Mouse (Mus musculus): ENCODE data around the gene Fos. TPM values are rescaled to one million over a fixed set of nuclear protein-coding genes. Genes with fewer than 3 reads are reported as not detected.

The Fos gene
- polyA plus RNA-seq, 1 experiment: 12.1 TPM

DNA sequence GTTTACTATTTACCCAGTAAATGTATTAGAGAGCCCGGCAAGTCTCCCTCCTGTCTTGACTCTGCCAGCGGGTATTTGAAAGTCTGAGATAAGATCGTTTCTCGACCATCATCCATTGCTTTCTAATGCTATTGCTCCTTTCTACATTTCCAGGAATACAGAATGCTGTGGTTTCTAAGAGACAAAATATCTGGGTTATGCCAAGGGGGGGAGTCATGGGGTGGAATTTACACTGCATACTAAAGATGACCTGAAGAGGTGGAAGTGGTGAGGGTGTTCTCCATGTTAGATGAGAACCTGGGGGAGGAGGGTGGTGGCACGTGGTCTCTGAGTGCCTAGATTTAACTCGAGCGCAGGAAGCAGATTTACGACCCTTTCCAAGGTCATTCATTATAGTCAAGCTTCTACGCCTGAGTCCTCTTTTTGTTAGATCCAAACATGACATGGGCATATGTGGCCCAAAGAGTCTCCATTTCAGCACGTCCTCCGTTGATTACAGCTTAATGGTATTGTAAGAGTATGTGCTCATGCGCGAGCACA lies 16.7 kb upstream of the Fos start:
- Histone ChIP-seq H3K27ac (ENCODE audit: control insufficient read depth, insufficient read depth, low read length) (no peak overlapping the region), H3K27me3 (ENCODE audit: control insufficient read depth, insufficient read depth, low read length) (no peaks in the 10 kb centered on the region), H3K36me3 (ENCODE audit: control insufficient read depth, insufficient read depth, low read length) (no peaks in the 10 kb centered on the region), H3K4me1 (replicated peaks; ENCODE audit: control insufficient read depth, insufficient read depth, low read length) (peaks cover 16% of the 10 kb centered on the region), H3K4me3 (ENCODE audit: control insufficient read depth, insufficient read depth, low read length) (no peak overlapping the region)
- TF ChIP-seq POLR2A (IDR thresholded peaks at IDR 0.05; ENCODE audit: control insufficient read depth, extremely low read depth, insufficient read depth, low read length, poor library complexity) (no peak), CTCF (IDR thresholded peaks at IDR 0.05; ENCODE audit: borderline replicate concordance, control insufficient read depth, extremely low read depth, insufficient read depth, low read length, poor library complexity) (no peak)
- no peak for DNase-seq
- WGBS: 39% methylated on average over 13 of the region's 13 CpGs

DNA sequence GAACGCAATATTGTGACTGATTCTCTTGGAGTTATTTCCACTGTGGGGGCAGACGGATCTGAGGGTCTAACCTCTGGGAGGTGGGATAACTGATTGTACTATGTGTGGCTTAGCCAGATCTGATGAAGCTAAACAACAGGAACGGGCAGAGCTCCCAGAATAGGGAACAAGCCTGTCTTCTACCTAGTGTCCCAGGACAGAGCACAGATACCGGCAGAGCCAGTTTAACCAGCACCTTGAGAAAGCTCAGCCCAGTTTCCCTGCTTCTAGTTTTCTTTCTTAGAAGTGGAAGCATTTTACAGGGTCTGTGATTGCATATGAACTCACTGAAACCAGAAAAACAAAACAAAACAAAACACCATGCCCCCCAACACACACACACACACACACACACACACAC lies 13.9 kb upstream of the Fos start:
- no peaks in the 10 kb centered on the region for H3K27me3 ChIP-seq (ENCODE audit: control insufficient read depth, insufficient read depth, low read length)
- no peak for DNase-seq
- peaks cover 12% of the 10 kb centered on the region for H3K4me1 ChIP-seq (replicated peaks; ENCODE audit: control insufficient read depth, insufficient read depth, low read length)
- H3K36me3 ChIP-seq (ENCODE audit: control insufficient read depth, insufficient read depth, low read length): no peaks in the 10 kb centered on the region
- H3K4me3 ChIP-seq (ENCODE audit: control insufficient read depth, insufficient read depth, low read length): no peak overlapping the region
- TF ChIP-seq CTCF (IDR thresholded peaks at IDR 0.05; ENCODE audit: borderline replicate concordance, control insufficient read depth, extremely low read depth, insufficient read depth, low read length, poor library complexity) (no peak), POLR2A (IDR thresholded peaks at IDR 0.05; ENCODE audit: control insufficient read depth, extremely low read depth, insufficient read depth, low read length, poor library complexity) (no peak)
- 94% methylated on average over 4 of the region's 4 CpGs for whole genome bisulfite sequencing
- no peak overlapping the region for H3K27ac ChIP-seq (ENCODE audit: control insufficient read depth, insufficient read depth, low read length)

DNA sequence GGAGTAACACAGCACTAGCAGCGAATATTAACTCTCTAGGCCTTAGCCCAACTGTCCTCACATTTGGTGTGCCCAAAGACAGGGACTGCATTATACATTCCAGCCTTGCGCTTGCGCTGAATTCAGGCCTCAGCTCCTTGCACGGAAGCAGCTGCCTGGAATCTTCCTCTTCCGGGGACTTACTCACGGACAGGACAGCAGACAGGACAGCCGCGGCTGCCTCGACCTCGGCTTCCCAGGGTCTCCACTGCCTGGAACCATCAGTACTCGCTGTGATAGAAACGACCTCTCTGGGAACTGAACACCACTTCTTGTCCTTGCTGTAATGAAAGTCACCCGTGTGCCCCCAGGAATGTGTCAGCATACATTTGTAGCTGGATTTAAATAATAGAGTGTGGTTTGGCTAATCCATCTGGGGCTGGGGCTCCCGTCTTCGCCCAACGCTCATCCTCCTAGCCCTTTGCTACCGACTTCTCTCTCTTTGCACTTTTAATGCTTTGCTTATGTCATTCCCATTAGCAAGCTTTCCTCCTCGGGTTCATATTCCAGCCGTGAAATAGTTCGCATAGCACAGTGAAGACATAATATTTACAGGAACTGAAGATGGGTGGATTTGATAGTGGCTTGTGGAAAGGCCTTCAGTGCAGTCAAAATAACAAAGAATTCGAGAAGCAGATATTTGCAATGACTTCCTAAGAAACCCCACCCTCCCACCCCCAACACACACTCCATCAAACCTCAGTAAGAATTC lies 11.6 kb upstream of the Fos start:
- Histone ChIP-seq H3K4me3 (ENCODE audit: control insufficient read depth, insufficient read depth, low read length) (no peak overlapping the region), H3K27ac (ENCODE audit: control insufficient read depth, insufficient read depth, low read length) (no peak overlapping the region), H3K27me3 (ENCODE audit: control insufficient read depth, insufficient read depth, low read length) (no peaks in the 10 kb centered on the region), H3K4me1 (replicated peaks; ENCODE audit: control insufficient read depth, insufficient read depth, low read length) (peaks cover 5% of the 10 kb centered on the region; the same call in 1 of the 2 replicates), H3K36me3 (ENCODE audit: control insufficient read depth, insufficient read depth, low read length) (no peaks in the 10 kb centered on the region)
- WGBS: 89% methylated on average over 21 of the region's 21 CpGs
- DNase-seq: no peak
- no peak for TF ChIP-seq POLR2A (IDR thresholded peaks at IDR 0.05; ENCODE audit: control insufficient read depth, extremely low read depth, insufficient read depth, low read length, poor library complexity)

DNA sequence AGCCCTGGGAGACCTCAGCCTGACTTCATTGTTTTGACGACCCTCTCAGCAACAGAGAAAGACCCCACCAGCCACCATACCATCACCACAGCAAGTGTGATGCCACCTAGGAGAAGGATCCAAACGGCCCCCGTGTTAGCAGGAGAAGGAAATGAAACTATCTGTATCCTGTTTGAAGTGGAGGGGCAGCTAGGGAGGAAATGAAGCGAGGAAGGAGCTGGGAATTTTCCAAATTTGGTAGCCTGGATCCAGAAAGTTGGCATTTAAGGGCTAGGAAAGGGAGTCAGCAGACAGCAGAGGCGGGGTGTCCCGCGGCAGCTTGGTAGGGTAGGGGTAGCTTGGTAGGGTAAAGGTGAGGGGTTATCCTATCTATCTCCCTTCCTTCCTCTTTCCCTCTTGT lies 10.9 kb upstream of the Fos start:
- Histone ChIP-seq H3K4me3 (ENCODE audit: control insufficient read depth, insufficient read depth, low read length) (no peak overlapping the region), H3K27ac (ENCODE audit: control insufficient read depth, insufficient read depth, low read length) (no peak overlapping the region; the same call in 1 of the 2 replicates), H3K4me1 (replicated peaks; ENCODE audit: control insufficient read depth, insufficient read depth, low read length) (no peaks in the 10 kb centered on the region; the same call in 1 of the 2 replicates), H3K27me3 (ENCODE audit: control insufficient read depth, insufficient read depth, low read length) (no peaks in the 10 kb centered on the region), H3K36me3 (ENCODE audit: control insufficient read depth, insufficient read depth, low read length) (no peaks in the 10 kb centered on the region)
- 59% methylated on average over 7 of the region's 7 CpGs for WGBS
- TF ChIP-seq CTCF (IDR thresholded peaks at IDR 0.05; ENCODE audit: borderline replicate concordance, control insufficient read depth, extremely low read depth, insufficient read depth, low read length, poor library complexity): no peak
- no peak for TF ChIP-seq POLR2A (IDR thresholded peaks at IDR 0.05; ENCODE audit: control insufficient read depth, extremely low read depth, insufficient read depth, low read length, poor library complexity)
- DNase-seq: no peak

DNA sequence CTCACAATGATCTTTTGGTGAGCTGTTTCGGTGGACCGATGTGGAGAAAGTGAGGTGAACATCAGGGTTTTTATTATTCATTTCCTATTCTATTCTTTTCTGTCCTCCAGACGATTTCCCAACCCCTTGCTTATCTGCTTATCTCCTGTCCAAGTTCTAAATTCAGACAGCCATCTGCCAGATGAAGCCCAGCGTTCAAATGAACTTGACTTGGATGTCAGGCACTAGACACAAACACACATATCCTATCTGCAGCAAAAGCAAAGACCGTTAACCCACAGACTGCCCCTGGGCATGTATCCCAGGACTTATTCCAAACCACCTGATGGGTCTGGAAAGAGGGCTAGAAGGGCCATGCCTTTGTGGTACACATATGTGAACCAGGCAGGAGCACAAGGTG lies 9.3 kb upstream of the Fos start:
- Histone ChIP-seq H3K4me1 (replicated peaks; ENCODE audit: control insufficient read depth, insufficient read depth, low read length) (0 out of 2 replicates have a peak, but pooled peaks cover 3% of the 10 kb centered on the region), H3K27ac (ENCODE audit: control insufficient read depth, insufficient read depth, low read length) (no peak overlapping the region), H3K4me3 (ENCODE audit: control insufficient read depth, insufficient read depth, low read length) (no peak overlapping the region), H3K36me3 (ENCODE audit: control insufficient read depth, insufficient read depth, low read length) (no peaks in the 10 kb centered on the region), H3K27me3 (ENCODE audit: control insufficient read depth, insufficient read depth, low read length) (peaks cover 5% of the 10 kb centered on the region; the same call in 1 of the 2 replicates)
- no peak for DNase-seq
- no peak for TF ChIP-seq CTCF (IDR thresholded peaks at IDR 0.05; ENCODE audit: borderline replicate concordance, control insufficient read depth, extremely low read depth, insufficient read depth, low read length, poor library complexity)
- TF ChIP-seq POLR2A (IDR thresholded peaks at IDR 0.05; ENCODE audit: control insufficient read depth, extremely low read depth, insufficient read depth, low read length, poor library complexity): no peak
- 80% methylated on average over 5 of the region's 5 CpGs for WGBS

DNA sequence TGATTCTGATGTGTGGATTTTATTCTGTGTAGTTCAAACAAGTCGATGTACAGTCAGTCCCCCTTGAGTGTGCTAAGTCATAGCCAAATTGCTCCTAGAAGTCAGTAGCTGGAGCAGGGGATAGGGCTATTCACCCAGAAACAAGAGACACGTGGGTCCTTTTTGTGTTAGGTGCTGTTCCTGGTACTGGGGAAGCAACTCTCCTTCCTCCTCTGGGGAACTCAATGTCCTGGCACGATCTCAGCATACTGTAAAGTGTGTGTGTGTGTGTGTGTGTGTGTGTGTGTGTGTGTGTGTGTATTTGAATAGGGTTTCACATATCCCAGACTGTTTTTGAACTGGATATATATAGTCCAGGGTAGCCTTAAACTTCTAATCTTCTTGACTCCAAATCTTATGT lies 8.8 kb upstream of the Fos start:
- WGBS: 37% methylated on average over 3 of the region's 3 CpGs
- DNase-seq: no peak
- TF ChIP-seq POLR2A (IDR thresholded peaks at IDR 0.05; ENCODE audit: control insufficient read depth, extremely low read depth, insufficient read depth, low read length, poor library complexity) (no peak), CTCF (IDR thresholded peaks at IDR 0.05; ENCODE audit: borderline replicate concordance, control insufficient read depth, extremely low read depth, insufficient read depth, low read length, poor library complexity) (no peak)
- Histone ChIP-seq H3K36me3 (ENCODE audit: control insufficient read depth, insufficient read depth, low read length) (no peaks in the 10 kb centered on the region), H3K27me3 (ENCODE audit: control insufficient read depth, insufficient read depth, low read length) (peaks cover 5% of the 10 kb centered on the region; the same call in 1 of the 2 replicates), H3K4me3 (ENCODE audit: control insufficient read depth, insufficient read depth, low read length) (no peak overlapping the region), H3K4me1 (replicated peaks; ENCODE audit: control insufficient read depth, insufficient read depth, low read length) (0 out of 2 replicates have a peak, but pooled peaks cover 3% of the 10 kb centered on the region), H3K27ac (ENCODE audit: control insufficient read depth, insufficient read depth, low read length) (no peak overlapping the region)
